16 mouse cellular contexts compared by ENCODE assay signal in genomic region chr7:140920418-140921029, GRCm38 (mm10). TPM values are rescaled to one million over a fixed set of nuclear protein-coding genes. Genes with fewer than 3 reads are reported as not detected.
A peak's percentile ranks its signal among the peaks of the same experiment; 100 is the strongest.
DNase-seq lines count a peak whose midpoint lies in the region; ATAC-seq lines count a peak whose summit lies in the region.
"Had no signal": no experiment of that assay in that cellular context is flagged by ENCODE, and none has a peak within 500 bp of the region (broad histone marks: within the 10 kb centered on the region; RNA-seq: fewer than 3 reads in every experiment).

Gene Nlrp6, plus strand, starts transcription at chr7:140920902.

- H3K9ac ChIP-seq in forebrain, embryonic 15.5 days (replicated peaks): no peak within 1 kb of the TSS
- no peak within 1 kb of the TSS for H3K9ac ChIP-seq in forebrain, embryonic 11.5 days (ENCODE audit: low read length)
- H3K9ac ChIP-seq in midbrain, embryonic 16.5 days (ENCODE audit: low read depth, low read length): no peak within 1 kb of the TSS
- no peak within 1 kb of the TSS for H3K9ac ChIP-seq in liver, embryonic 16.5 days (ENCODE audit: low read depth, low read length)
- H3K9ac ChIP-seq: limb, embryonic 15.5 days had no signal

- intact Hi-C loops in gastrocnemius, postnatal 36 days (cut with DNase I): no loop called here

- H3K4me2 ChIP-seq in forebrain, embryonic 15.5 days (replicated peaks): peak within 1 kb of the TSS; percentile 84; the same call in 1 of the 2 replicates
- H3K4me2 ChIP-seq in forebrain, embryonic 11.5 days (ENCODE audit: low read depth, low read length, severe bottlenecking): no peak within 1 kb of the TSS
- H3K4me2 ChIP-seq in midbrain, embryonic 16.5 days (ENCODE audit: low read length): no peak within 1 kb of the TSS
- H3K4me2 ChIP-seq in liver, embryonic 16.5 days (ENCODE audit: low read depth, low read length): no peak within 1 kb of the TSS

- no peak for DNase-seq in forebrain, embryonic 11.5 days (ENCODE audit: low spot score)
- no peak for DNase-seq in midbrain, embryonic 10.5 days (ENCODE audit: low spot score)
- DNase-seq in embryo, embryonic 11 days: no peak
- no peak for DNase-seq in testis, postnatal 14 days (ENCODE audit: low spot score)
- no peak for DNase-seq in gastrocnemius, postnatal 36 days
- DNase-seq: adrenal gland, postnatal 36 days; heart, postnatal 14 days; kidney, postnatal 36 days; lung, postnatal 14 days had no signal

- no peaks in the 10 kb centered on the region for H3K9me3 ChIP-seq in forebrain, embryonic 15.5 days
- no peaks in the 10 kb centered on the region for H3K9me3 ChIP-seq in forebrain, embryonic 11.5 days (ENCODE audit: control insufficient read depth, low read length)
- no peaks in the 10 kb centered on the region for H3K9me3 ChIP-seq in midbrain, embryonic 10.5 days (replicated peaks)
- H3K9me3 ChIP-seq in midbrain, embryonic 16.5 days (replicated peaks; ENCODE audit: control insufficient read depth, low read length, poor library complexity, severe bottlenecking): no peaks in the 10 kb centered on the region
- no peaks in the 10 kb centered on the region for H3K9me3 ChIP-seq in liver, embryonic 16.5 days (replicated peaks; ENCODE audit: control insufficient read depth, low read length)
- H3K9me3 ChIP-seq: limb, embryonic 15.5 days had no signal

- H3K4me1 ChIP-seq in forebrain, embryonic 15.5 days: peaks cover 18% of the 10 kb centered on the region
- peaks cover 6% of the 10 kb centered on the region; the same call in 1 of the 2 replicates for H3K4me1 ChIP-seq in forebrain, embryonic 11.5 days (replicated peaks; ENCODE audit: control insufficient read depth, insufficient read depth, low read length)
- H3K4me1 ChIP-seq in midbrain, embryonic 10.5 days: peaks cover 21% of the 10 kb centered on the region
- peaks cover 12% of the 10 kb centered on the region for H3K4me1 ChIP-seq in midbrain, embryonic 16.5 days (ENCODE audit: control insufficient read depth, insufficient read depth, low read length)
- peaks cover 8% of the 10 kb centered on the region for H3K4me1 ChIP-seq in liver, embryonic 16.5 days (ENCODE audit: control insufficient read depth, low read depth, low read length)

- H3K36me3 ChIP-seq in forebrain, embryonic 15.5 days: no peaks in the 10 kb centered on the region
- no peaks in the 10 kb centered on the region for H3K36me3 ChIP-seq in forebrain, embryonic 11.5 days (ENCODE audit: control insufficient read depth, insufficient read depth, low read length)
- H3K36me3 ChIP-seq in midbrain, embryonic 10.5 days: no peaks in the 10 kb centered on the region
- no peaks in the 10 kb centered on the region for H3K36me3 ChIP-seq in midbrain, embryonic 16.5 days (ENCODE audit: control insufficient read depth, insufficient read depth, low read length)
- no peaks in the 10 kb centered on the region for H3K36me3 ChIP-seq in liver, embryonic 16.5 days (ENCODE audit: control insufficient read depth, insufficient read depth)
- H3K36me3 ChIP-seq: limb, embryonic 15.5 days had no signal

- no peak within 1 kb of the TSS for H3K27ac ChIP-seq in forebrain, embryonic 15.5 days (replicated peaks)
- no peak within 1 kb of the TSS for H3K27ac ChIP-seq in forebrain, embryonic 11.5 days (ENCODE audit: low read depth, low read length)
- H3K27ac ChIP-seq in midbrain, embryonic 10.5 days (replicated peaks): no peak within 1 kb of the TSS
- no peak within 1 kb of the TSS for H3K27ac ChIP-seq in midbrain, embryonic 16.5 days (ENCODE audit: low read length)
- H3K27ac ChIP-seq in liver, embryonic 16.5 days (ENCODE audit: low read length): no peak within 1 kb of the TSS
- H3K27ac ChIP-seq: left cerebral cortex, adult 2 months; limb, embryonic 15.5 days had no signal

- no peak within 1 kb of the TSS for H3K4me3 ChIP-seq in forebrain, embryonic 15.5 days
- H3K4me3 ChIP-seq in forebrain, embryonic 11.5 days (ENCODE audit: low read depth, low read length): no peak within 1 kb of the TSS
- peak within 1 kb of the TSS; percentile 62; the same call in 1 of the 2 replicates for H3K4me3 ChIP-seq in midbrain, embryonic 10.5 days
- no peak within 1 kb of the TSS for H3K4me3 ChIP-seq in midbrain, embryonic 16.5 days (ENCODE audit: low read depth, low read length)
- H3K4me3 ChIP-seq in liver, embryonic 16.5 days (ENCODE audit: low read depth, low read length): no peak within 1 kb of the TSS
- H3K4me3 ChIP-seq: myocyte had no signal

- peaks cover 67% of the 10 kb centered on the region for H3K27me3 ChIP-seq in forebrain, embryonic 15.5 days
- H3K27me3 ChIP-seq in forebrain, embryonic 11.5 days (ENCODE audit: control insufficient read depth, insufficient read depth, low read length): peaks cover 52% of the 10 kb centered on the region
- H3K27me3 ChIP-seq in midbrain, embryonic 10.5 days (ENCODE audit: low read depth, poor library complexity, severe bottlenecking): peaks cover 81% of the 10 kb centered on the region
- peaks cover 55% of the 10 kb centered on the region for H3K27me3 ChIP-seq in midbrain, embryonic 16.5 days (ENCODE audit: control insufficient read depth, insufficient read depth, low read depth, low read length)
- H3K27me3 ChIP-seq in liver, embryonic 16.5 days (ENCODE audit: control insufficient read depth, insufficient read depth, low read depth, low read length): peaks cover 43% of the 10 kb centered on the region

- WGBS in forebrain, embryonic 15.5 days: 81% methylated on average over 8 of the region's 8 CpGs
- 75% methylated on average over 8 of the region's 8 CpGs for WGBS in forebrain, embryonic 11.5 days
- WGBS in midbrain, embryonic 10.5 days: 77% methylated on average over 8 of the region's 8 CpGs
- 79% methylated on average over 8 of the region's 8 CpGs for WGBS in midbrain, embryonic 16.5 days
- WGBS in liver, embryonic 16.5 days (ENCODE audit: insufficient replicate concordance): 39% methylated on average over 8 of the region's 8 CpGs

- no peak for ATAC-seq in forebrain, embryonic 15.5 days (replicated peaks)
- no peak for ATAC-seq in forebrain, embryonic 11.5 days (replicated peaks; ENCODE audit: low FRiP score)
- ATAC-seq in midbrain, embryonic 16.5 days: no peak
- ATAC-seq in liver, embryonic 16.5 days (ENCODE audit: low read depth): no peak

RNA-seq across cellular contexts. Expression of gene Nlrp6, which starts in this region (rescaled TPM):
- 0.24 and 0.28 TPM in 2 replicates for polyA plus RNA-seq in forebrain, embryonic 15.5 days (2015; fragmentation: Nextera tagmentation; extraction: Ambion mirVana)
- polyA plus RNA-seq in forebrain, embryonic 11.5 days (2014; fragmentation: Nextera tagmentation; extraction: Ambion mirVana): 0.11 and 0.37 TPM in 2 replicates
- 0.05 and 0.07 TPM in 2 replicates for polyA plus RNA-seq in midbrain, embryonic 10.5 days (2016; fragmentation: Nextera tagmentation; extraction: Ambion mirVana)
- 0.58 and 0.81 TPM in 2 replicates for polyA plus RNA-seq in midbrain, embryonic 16.5 days (2015; fragmentation: Nextera tagmentation; extraction: Ambion mirVana)
- 7.8 and 10.8 TPM in 2 replicates for polyA plus RNA-seq in liver, embryonic 16.5 days (2015; fragmentation: Nextera tagmentation; extraction: Ambion mirVana)
- not detected for total RNA-seq in gastrocnemius, postnatal 36 days (2021)
- total RNA-seq: granulocyte monocyte progenitor cell, adult 5-6 weeks; heart, postnatal 14 days had no signal
